Mouse (Mus musculus): ENCODE results near the gene Fam180a. TPM values are rescaled to one million over a fixed set of nuclear protein-coding genes. Genes with fewer than 3 reads are reported as not detected.
A peak's percentile ranks its signal among the peaks of the same experiment; 100 is the strongest.

The Fam180a gene
- polyA plus RNA-seq, 1 experiment from 2014 or later = 0.17 TPM

GRCm38 (mm10) chr6:35313520-35313919 is 12.4 kb downstream of the Fam180a start:
- no peak for ATAC-seq (ENCODE audit: insufficient read depth)
- Histone ChIP-seq H3K4me3 (replicated peaks) (no peak overlapping the region), H3K36me3 (replicated peaks) (no peaks in the 10 kb centered on the region), H3K9ac (no peak overlapping the region), H3K9me3 (replicated peaks) (no peaks in the 10 kb centered on the region), H3K4me1 (replicated peaks) (no peaks in the 10 kb centered on the region), H3K27ac (replicated peaks) (no peak overlapping the region), H3K4me2 (no peak overlapping the region), H3K27me3 (no peaks in the 10 kb centered on the region)
- 72% methylated on average over 8 of the region's 8 CpGs for WGBS (ENCODE audit: insufficient replicate concordance)

GRCm38 (mm10) chr6:35309406-35309805 is 16.5 kb downstream of the Fam180a start:
- WGBS (ENCODE audit: insufficient replicate concordance) = 61% methylated on average over 7 of the region's 7 CpGs
- no peak overlapping the region for H3K9ac ChIP-seq
- no peak overlapping the region for H3K27ac ChIP-seq (replicated peaks)
- no peaks in the 10 kb centered on the region for H3K9me3 ChIP-seq (replicated peaks)
- no peak overlapping the region for H3K4me3 ChIP-seq (replicated peaks)
- no peak overlapping the region for H3K4me2 ChIP-seq
- no peaks in the 10 kb centered on the region for H3K36me3 ChIP-seq (replicated peaks)
- no peak for ATAC-seq (ENCODE audit: insufficient read depth)
- no peaks in the 10 kb centered on the region for H3K27me3 ChIP-seq
- no peaks in the 10 kb centered on the region for H3K4me1 ChIP-seq (replicated peaks)

- ATAC-seq (ENCODE audit: insufficient read depth) = no peak
Measured at GRCm38 (mm10) chr6:35308037-35308436, 17.9 kb downstream of the Fam180a start, which contains the start of gene Slc13a4. TSS of gene Slc13a4 (minus strand) at chr6:35308131.

GRCm38 (mm10) chr6:35307136-35307535 is 18.8 kb downstream of the Fam180a start:
- Histone ChIP-seq H3K27me3 (no peaks in the 10 kb centered on the region), H3K36me3 (replicated peaks) (no peaks in the 10 kb centered on the region), H3K4me2 (no peak overlapping the region), H3K4me1 (replicated peaks) (peaks cover 4% of the 10 kb centered on the region; the same call in 1 of the 2 replicates), H3K27ac (replicated peaks) (no peak overlapping the region), H3K9me3 (replicated peaks) (no peaks in the 10 kb centered on the region), H3K9ac (no peak overlapping the region), H3K4me3 (replicated peaks) (no peak overlapping the region)
- WGBS (ENCODE audit: insufficient replicate concordance) = 74% methylated on average over 13 of the region's 13 CpGs
- ATAC-seq (ENCODE audit: insufficient read depth) = no peak

More at GRCm38 (mm10) chr6:35308037-35308436, 17.9 kb downstream of the Fam180a start, which contains the start of gene Slc13a4:
- Histone ChIP-seq H3K4me1 (replicated peaks) (no peaks in the 10 kb centered on the region), H3K27ac (replicated peaks) (no peak within 1 kb of the TSS), H3K27me3 (no peaks in the 10 kb centered on the region), H3K9ac (no peak within 1 kb of the TSS), H3K4me3 (replicated peaks) (no peak within 1 kb of the TSS), H3K36me3 (replicated peaks) (no peaks in the 10 kb centered on the region), H3K9me3 (replicated peaks) (no peaks in the 10 kb centered on the region), H3K4me2 (no peak within 1 kb of the TSS)
- WGBS (ENCODE audit: insufficient replicate concordance) = 30% methylated on average over 7 of the region's 7 CpGs

- Histone ChIP-seq H3K4me3 (replicated peaks) (no peak overlapping the region), H3K36me3 (replicated peaks) (no peaks in the 10 kb centered on the region), H3K27ac (replicated peaks) (no peak overlapping the region), H3K27me3 (no peaks in the 10 kb centered on the region), H3K4me1 (replicated peaks) (peaks cover 4% of the 10 kb centered on the region; the same call in 1 of the 2 replicates), H3K4me2 (no peak overlapping the region), H3K9ac (no peak overlapping the region), H3K9me3 (replicated peaks) (no peaks in the 10 kb centered on the region)
- 54% methylated on average over 11 of the region's 11 CpGs for WGBS (ENCODE audit: insufficient replicate concordance)
- ATAC-seq (ENCODE audit: insufficient read depth) = peak; percentile 80
Measured at GRCm38 (mm10) chr6:35303355-35303900, 22.5 kb downstream of the Fam180a start.

DNA sequence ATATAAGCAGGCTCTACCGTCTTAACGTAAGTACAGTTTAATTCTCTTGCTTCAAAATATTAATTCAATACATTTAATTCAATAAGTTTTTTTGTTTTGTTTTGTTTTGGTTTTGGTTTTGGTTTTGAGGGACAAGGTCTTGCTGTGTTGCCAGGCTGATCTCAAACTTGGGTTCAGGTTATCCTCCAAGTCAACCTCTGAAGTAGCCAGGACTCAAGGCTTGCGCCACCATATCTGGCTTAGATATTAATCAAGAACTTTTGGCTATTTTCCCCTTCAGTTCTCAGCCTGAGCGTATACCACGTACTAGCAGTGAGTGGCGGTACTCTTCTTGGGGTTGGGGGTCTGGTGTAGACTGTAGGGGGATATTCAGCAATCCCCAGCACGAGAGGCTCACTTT is 23.4 kb downstream of the Fam180a start:
- no peak overlapping the region for H3K4me2 ChIP-seq
- no peaks in the 10 kb centered on the region for H3K36me3 ChIP-seq (replicated peaks)
- 68% methylated on average over 7 of the region's 7 CpGs for WGBS (ENCODE audit: insufficient replicate concordance)
- H3K4me3 ChIP-seq (replicated peaks) = no peak overlapping the region
- ATAC-seq (ENCODE audit: insufficient read depth) = no peak
- H3K27ac ChIP-seq (replicated peaks) = no peak overlapping the region
- H3K27me3 ChIP-seq = no peaks in the 10 kb centered on the region
- H3K9me3 ChIP-seq (replicated peaks) = no peaks in the 10 kb centered on the region
- no peak overlapping the region for H3K9ac ChIP-seq
- peaks cover 11% of the 10 kb centered on the region; the same call in 1 of the 2 replicates for H3K4me1 ChIP-seq (replicated peaks)

DNA sequence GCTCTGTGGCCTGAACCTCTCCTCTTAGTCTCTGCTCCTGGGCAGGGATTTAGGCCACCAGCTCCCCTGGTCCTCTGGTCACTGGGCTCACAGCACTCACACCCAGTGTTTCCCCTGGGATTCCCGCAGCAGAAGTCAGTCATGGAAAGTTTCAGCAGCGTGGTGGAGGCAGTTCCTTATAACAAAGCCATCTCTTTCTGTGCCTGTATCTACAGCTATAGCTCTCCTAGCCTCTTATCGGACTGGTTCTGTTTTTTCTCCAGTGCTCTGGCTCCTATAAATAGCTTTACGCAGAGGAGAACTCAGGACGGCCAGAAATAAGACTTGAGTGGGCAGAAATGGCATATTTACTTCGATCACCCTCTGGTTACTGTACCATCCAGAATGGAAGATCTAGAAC is 27.6 kb downstream of the Fam180a start:
- ATAC-seq (ENCODE audit: insufficient read depth) = no peak

GRCm38 (mm10) chr6:35297516-35298227 is 28.3 kb downstream of the Fam180a start:
- 67% methylated on average over 7 of the region's 7 CpGs for WGBS (ENCODE audit: insufficient replicate concordance)
- no peak overlapping the region for H3K9ac ChIP-seq

More for the DNA sequence above, 27.6 kb downstream of the Fam180a start:
- Histone ChIP-seq H3K9me3 (replicated peaks) (no peaks in the 10 kb centered on the region), H3K4me3 (replicated peaks) (no peak overlapping the region), H3K9ac (no peak overlapping the region), H3K4me2 (no peak overlapping the region), H3K27ac (replicated peaks) (no peak overlapping the region), H3K4me1 (replicated peaks) (peaks cover 15% of the 10 kb centered on the region; the same call in 1 of the 2 replicates), H3K27me3 (no peaks in the 10 kb centered on the region), H3K36me3 (replicated peaks) (no peaks in the 10 kb centered on the region)
- WGBS (ENCODE audit: insufficient replicate concordance) = 55% methylated on average over 6 of the region's 6 CpGs

GRCm38 (mm10) chr6:35297001-35297400 is 28.9 kb downstream of the Fam180a start:
- no peaks in the 10 kb centered on the region for H3K36me3 ChIP-seq (replicated peaks)
- H3K9ac ChIP-seq = no peak overlapping the region
- no peak overlapping the region for H3K27ac ChIP-seq (replicated peaks)
- no peak overlapping the region for H3K4me2 ChIP-seq
- no peaks in the 10 kb centered on the region; the same call in none of the 2 replicates for H3K27me3 ChIP-seq
- WGBS (ENCODE audit: insufficient replicate concordance) = 65% methylated on average over 2 of the region's 2 CpGs
- ATAC-seq (ENCODE audit: insufficient read depth) = no peak
- H3K4me1 ChIP-seq (replicated peaks) = peaks cover 10% of the 10 kb centered on the region; the same call in 1 of the 2 replicates
- no peak overlapping the region for H3K4me3 ChIP-seq (replicated peaks)
- no peaks in the 10 kb centered on the region for H3K9me3 ChIP-seq (replicated peaks)

More at GRCm38 (mm10) chr6:35297516-35298227, 28.3 kb downstream of the Fam180a start:
- H3K27ac ChIP-seq (replicated peaks) = no peak overlapping the region
- peaks cover 11% of the 10 kb centered on the region; the same call in 1 of the 2 replicates for H3K4me1 ChIP-seq (replicated peaks)
- no peaks in the 10 kb centered on the region for H3K36me3 ChIP-seq (replicated peaks)
- H3K27me3 ChIP-seq = no peaks in the 10 kb centered on the region; the same call in 1 of the 2 replicates
- H3K4me2 ChIP-seq = no peak overlapping the region
- no peaks in the 10 kb centered on the region for H3K9me3 ChIP-seq (replicated peaks)
- no peak overlapping the region for H3K4me3 ChIP-seq (replicated peaks)
- ATAC-seq (ENCODE audit: insufficient read depth) = 0 out of 2 replicates have a peak, but pooled peaks have one; percentile 46

- H3K9me3 ChIP-seq (replicated peaks) = no peaks in the 10 kb centered on the region
- H3K4me3 ChIP-seq (replicated peaks) = no peak overlapping the region
- WGBS (ENCODE audit: insufficient replicate concordance) = 60% methylated on average over 2 of the region's 2 CpGs
- H3K4me1 ChIP-seq (replicated peaks) = peaks cover 10% of the 10 kb centered on the region; the same call in 1 of the 2 replicates
- H3K36me3 ChIP-seq (replicated peaks) = no peaks in the 10 kb centered on the region
- no peak overlapping the region for H3K9ac ChIP-seq
- peaks cover 3% of the 10 kb centered on the region for H3K27me3 ChIP-seq
- no peak overlapping the region for H3K4me2 ChIP-seq
- no peak for ATAC-seq (ENCODE audit: insufficient read depth)
- H3K27ac ChIP-seq (replicated peaks) = no peak overlapping the region
Measured at GRCm38 (mm10) chr6:35294964-35295363, 31.0 kb downstream of the Fam180a start.

GRCm38 (mm10) chr6:35289676-35290075 is 36.3 kb downstream of the Fam180a start:
- no peak for ATAC-seq (ENCODE audit: insufficient read depth)
- H3K36me3 ChIP-seq (replicated peaks) = no peaks in the 10 kb centered on the region
- no peak overlapping the region for H3K4me2 ChIP-seq
- H3K27ac ChIP-seq (replicated peaks) = no peak overlapping the region
- H3K4me3 ChIP-seq (replicated peaks) = no peak overlapping the region
- no peak overlapping the region for H3K9ac ChIP-seq
- WGBS (ENCODE audit: insufficient replicate concordance) = 67% methylated on average over 8 of the region's 8 CpGs
- no peaks in the 10 kb centered on the region for H3K9me3 ChIP-seq (replicated peaks)
- H3K27me3 ChIP-seq = peaks cover 3% of the 10 kb centered on the region
- H3K4me1 ChIP-seq (replicated peaks) = 0 out of 2 replicates have a peak, but pooled peaks cover 4% of the 10 kb centered on the region

Data from liver, embryonic 15.5 days (tissue).